Mouse (Mus musculus) megakaryocyte, embryonic 14.5 days (primary cell): Measurements from ENCODE around the gene Ass1.

ENCODE experiments used
- FLI1 ChIP-seq: IDR thresholded peaks from 2 replicates; pipeline ENCODE4 v1.6.1; 2012; ENCODE audit warnings: low read length, inconsistent platforms, mixed read lengths
- GATA1 ChIP-seq: IDR thresholded peaks from 3 replicates; pipeline ENCODE4 v1.6.1; 2012; ENCODE audit warnings: mixed read lengths, low read length, inconsistent platforms, borderline replicate concordance

GRCm38 (mm10) chr2:31434746-31435145 is 35.3 kb upstream of the Ass1 start:
- TF ChIP-seq GATA1 (no peak), FLI1 (no peak)
